Mouse (Mus musculus): Measurements from ENCODE around the gene Kcnj11. TPM values are rescaled to one million over a fixed set of nuclear protein-coding genes. Genes with fewer than 3 reads are reported as not detected.

Gene Kcnj11
- polyA plus RNA-seq (2016; fragmentation: Nextera tagmentation; extraction: Ambion mirVana): 0.64 and 0.79 TPM in 2 replicates

- Histone ChIP-seq H3K36me3 (no peaks in the 10 kb centered on the region), H3K27me3 (replicated peaks) (peaks cover 20% of the 10 kb centered on the region), H3K4me2 (replicated peaks) (peak within 1 kb of the TSS; percentile 89), H3K27ac (no peak within 1 kb of the TSS), H3K4me3 (peak within 1 kb of the TSS; percentile 59), H3K4me1 (no peaks in the 10 kb centered on the region), H3K9me3 (no peaks in the 10 kb centered on the region), H3K9ac (peak within 1 kb of the TSS; percentile 76)
- WGBS: 0% methylated on average over 34 of the region's 34 CpGs
- peak; percentile 85 for ATAC-seq (ENCODE audit: low FRiP score, low read depth)
Measured at GRCm38 (mm10) chr7:46100563-46100962, at the start of gene Kcnj11. Gene Kcnj11 (minus strand): TSS chr7:46100764.

DNA sequence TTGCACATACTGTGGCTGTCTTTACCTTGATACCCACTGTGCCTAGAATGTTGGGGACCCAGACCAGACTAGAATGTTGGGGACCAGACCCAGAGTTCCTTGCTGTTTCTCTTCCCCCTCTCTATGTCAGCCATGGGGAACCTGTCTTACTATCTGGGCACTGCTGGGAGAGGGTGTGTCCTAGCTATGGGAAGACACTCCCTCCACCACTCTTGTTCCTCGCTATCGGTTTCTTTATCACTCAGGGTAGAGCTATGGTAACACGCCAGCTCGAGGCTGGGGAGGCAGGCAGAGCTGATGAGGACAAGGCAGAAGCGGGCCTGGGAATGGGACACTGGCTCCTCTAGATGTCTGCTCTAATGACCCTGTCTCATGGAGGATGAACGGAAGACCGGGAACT lies 46.9 kb upstream of the Kcnj11 start:
- no peaks in the 10 kb centered on the region for H3K9me3 ChIP-seq
- ATAC-seq (ENCODE audit: low FRiP score, low read depth): no peak

DNA sequence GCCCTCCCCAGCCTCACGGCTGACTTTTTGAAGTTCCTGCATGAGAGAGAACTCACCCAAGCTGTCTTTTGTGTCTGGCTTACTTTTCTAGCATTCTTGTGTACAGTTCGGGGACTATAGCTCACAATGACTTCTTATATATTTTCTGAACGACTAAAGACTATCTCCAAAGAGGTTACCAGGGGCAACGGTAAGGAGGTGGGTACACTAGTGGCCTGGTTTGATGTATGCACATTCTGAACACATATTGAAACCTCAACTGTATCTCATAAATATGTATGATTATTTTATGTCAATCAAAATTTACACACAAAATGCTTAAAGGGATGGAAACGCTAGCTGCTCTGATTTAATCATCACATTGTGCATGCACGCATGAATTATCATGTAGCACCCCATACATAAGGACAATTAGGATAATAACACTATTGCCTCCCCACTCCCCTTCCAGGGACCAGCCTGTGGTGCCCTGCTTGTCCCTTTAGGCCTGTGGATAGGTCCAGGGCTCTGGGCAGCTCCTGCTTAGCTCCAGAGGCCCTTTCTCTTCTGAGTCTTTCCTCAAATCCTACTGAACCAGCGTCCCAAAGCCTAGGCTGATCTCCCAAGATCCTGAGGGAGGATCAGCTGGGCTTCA lies 46.2 kb upstream of the Kcnj11 start:
- H3K36me3 ChIP-seq: no peaks in the 10 kb centered on the region
- 78% methylated on average over 7 of the region's 7 CpGs for WGBS
- H3K4me1 ChIP-seq: peaks cover 6% of the 10 kb centered on the region; the same call in 1 of the 2 replicates
- H3K27ac ChIP-seq: no peak overlapping the region
- no peak overlapping the region for H3K4me3 ChIP-seq
- H3K27me3 ChIP-seq (replicated peaks): 0 out of 2 replicates have a peak, but pooled peaks cover 3% of the 10 kb centered on the region
- no peak overlapping the region for H3K9ac ChIP-seq
- no peak overlapping the region for H3K4me2 ChIP-seq (replicated peaks)
- no peak for ATAC-seq (ENCODE audit: low FRiP score, low read depth)
- no peaks in the 10 kb centered on the region for H3K9me3 ChIP-seq

More for the DNA sequence above, 46.9 kb upstream of the Kcnj11 start:
- no peak overlapping the region for H3K9ac ChIP-seq
- peaks cover 6% of the 10 kb centered on the region; the same call in 1 of the 2 replicates for H3K4me1 ChIP-seq
- 0 out of 2 replicates have a peak, but pooled peaks cover 3% of the 10 kb centered on the region for H3K27me3 ChIP-seq (replicated peaks)
- no peak overlapping the region for H3K27ac ChIP-seq
- no peak overlapping the region for H3K4me3 ChIP-seq
- 89% methylated on average over 7 of the region's 7 CpGs for WGBS
- no peak overlapping the region for H3K4me2 ChIP-seq (replicated peaks)
- H3K36me3 ChIP-seq: no peaks in the 10 kb centered on the region

- no peak overlapping the region for H3K27ac ChIP-seq
- H3K36me3 ChIP-seq: no peaks in the 10 kb centered on the region
- no peak overlapping the region for H3K9ac ChIP-seq
- no peak for ATAC-seq (ENCODE audit: low FRiP score, low read depth)
- H3K4me2 ChIP-seq (replicated peaks): no peak overlapping the region
- no peaks in the 10 kb centered on the region for H3K9me3 ChIP-seq
- H3K4me3 ChIP-seq: no peak overlapping the region
- H3K27me3 ChIP-seq (replicated peaks): no peaks in the 10 kb centered on the region
- WGBS: 76% methylated on average over 8 of the region's 8 CpGs
- peaks cover 6% of the 10 kb centered on the region; the same call in 1 of the 2 replicates for H3K4me1 ChIP-seq
Measured at GRCm38 (mm10) chr7:46144061-46144460, 43.5 kb upstream of the Kcnj11 start.

GRCm38 (mm10) chr7:46138329-46138930 lies 37.9 kb upstream of the Kcnj11 start:
- 25% methylated on average over 7 of the region's 7 CpGs for WGBS
- H3K9ac ChIP-seq: no peak overlapping the region
- ATAC-seq (ENCODE audit: low FRiP score, low read depth): peak; percentile 53; the same call in 1 of the 2 replicates
- H3K27me3 ChIP-seq (replicated peaks): no peaks in the 10 kb centered on the region
- H3K9me3 ChIP-seq: no peaks in the 10 kb centered on the region
- H3K4me3 ChIP-seq: no peak overlapping the region
- H3K27ac ChIP-seq: no peak overlapping the region
- H3K4me2 ChIP-seq (replicated peaks): no peak overlapping the region; the same call in 1 of the 2 replicates
- no peaks in the 10 kb centered on the region for H3K36me3 ChIP-seq
- peaks cover 10% of the 10 kb centered on the region for H3K4me1 ChIP-seq

DNA sequence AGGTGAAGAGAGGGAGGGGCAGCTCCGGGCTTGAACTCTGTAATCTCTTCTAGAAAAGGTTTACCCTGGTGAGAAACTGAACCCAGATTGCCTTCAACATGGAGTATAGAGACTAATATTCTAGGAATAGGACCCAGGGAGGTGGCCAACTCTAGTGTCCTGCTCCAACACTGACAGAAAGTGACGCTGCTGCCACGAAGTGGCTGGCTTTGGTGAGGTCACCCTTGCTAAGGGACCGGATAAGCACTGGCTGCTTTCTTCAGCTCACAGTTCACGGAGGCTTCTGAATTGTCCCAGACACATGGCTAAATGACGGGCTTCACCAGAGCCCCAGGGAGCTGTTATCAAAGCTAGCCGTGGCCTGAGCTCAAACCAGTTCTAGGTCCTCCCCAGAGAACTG lies 33.3 kb upstream of the Kcnj11 start:
- H3K27ac ChIP-seq: no peak overlapping the region

GRCm38 (mm10) chr7:46132229-46132628 lies 31.7 kb upstream of the Kcnj11 start:
- H3K4me2 ChIP-seq (replicated peaks): no peak overlapping the region
- no peak overlapping the region for H3K9ac ChIP-seq
- no peaks in the 10 kb centered on the region for H3K27me3 ChIP-seq (replicated peaks)
- H3K4me3 ChIP-seq: no peak overlapping the region
- peaks cover 8% of the 10 kb centered on the region for H3K4me1 ChIP-seq
- no peaks in the 10 kb centered on the region for H3K9me3 ChIP-seq
- no peak overlapping the region for H3K27ac ChIP-seq
- H3K36me3 ChIP-seq: no peaks in the 10 kb centered on the region
- no peak for ATAC-seq (ENCODE audit: low FRiP score, low read depth)
- whole genome bisulfite sequencing: 89% methylated on average over 12 of the region's 12 CpGs

More for the DNA sequence above, 33.3 kb upstream of the Kcnj11 start:
- no peak overlapping the region for H3K4me2 ChIP-seq (replicated peaks)
- H3K4me1 ChIP-seq: peaks cover 15% of the 10 kb centered on the region
- H3K27me3 ChIP-seq (replicated peaks): no peaks in the 10 kb centered on the region
- WGBS: 29% methylated on average over 7 of the region's 7 CpGs
- no peak overlapping the region for H3K9ac ChIP-seq
- ATAC-seq (ENCODE audit: low FRiP score, low read depth): no peak
- no peak overlapping the region for H3K4me3 ChIP-seq
- no peaks in the 10 kb centered on the region for H3K9me3 ChIP-seq
- no peaks in the 10 kb centered on the region for H3K36me3 ChIP-seq

DNA sequence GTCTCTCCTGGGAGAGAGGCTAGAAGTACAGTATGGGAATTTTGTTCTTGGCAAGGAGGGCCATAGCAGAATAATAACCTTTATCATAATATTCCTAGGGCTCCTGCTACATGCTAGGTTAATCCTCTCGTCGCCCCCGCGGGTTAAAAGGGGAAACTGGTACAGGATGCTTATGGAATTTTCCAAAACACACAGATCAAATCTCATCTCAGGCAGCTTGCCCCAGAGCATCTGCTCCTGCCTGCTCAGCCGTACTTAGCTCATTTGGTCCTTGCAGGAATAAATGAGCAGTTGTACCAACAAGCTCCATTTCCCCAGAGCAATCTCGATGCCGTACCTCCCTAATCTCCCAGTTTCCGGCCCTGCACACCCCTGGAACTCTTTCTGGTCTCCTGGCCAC lies 31.2 kb upstream of the Kcnj11 start:
- 73% methylated on average over 8 of the region's 8 CpGs for WGBS
- Histone ChIP-seq H3K9ac (no peak overlapping the region), H3K9me3 (no peaks in the 10 kb centered on the region), H3K4me2 (replicated peaks) (no peak overlapping the region), H3K4me1 (peaks cover 8% of the 10 kb centered on the region), H3K27ac (no peak overlapping the region), H3K27me3 (replicated peaks) (no peaks in the 10 kb centered on the region), H3K4me3 (no peak overlapping the region), H3K36me3 (no peaks in the 10 kb centered on the region)
- ATAC-seq (ENCODE audit: low FRiP score, low read depth): no peak

DNA sequence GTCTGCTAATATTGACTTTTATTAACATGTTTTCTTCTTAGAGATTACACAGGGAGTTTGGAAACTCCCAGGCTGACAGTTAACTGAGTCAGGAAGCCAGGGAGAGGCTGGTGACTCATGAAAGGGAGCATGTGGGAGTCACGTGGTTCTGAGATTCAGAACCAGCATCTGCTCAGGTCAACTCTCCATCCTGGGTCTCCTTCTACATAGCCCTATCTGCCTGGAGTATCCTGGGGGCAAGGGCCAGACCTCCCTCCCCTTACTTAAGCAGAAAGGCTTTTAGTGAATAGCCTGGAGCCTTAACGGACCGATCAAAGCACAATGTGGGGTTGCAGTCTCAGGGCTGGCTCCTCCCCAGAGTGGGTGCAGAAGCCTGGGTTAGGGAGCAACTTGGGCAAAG lies 30.7 kb upstream of the Kcnj11 start:
- no peak overlapping the region for H3K4me3 ChIP-seq
- H3K27me3 ChIP-seq (replicated peaks): no peaks in the 10 kb centered on the region
- ATAC-seq (ENCODE audit: low FRiP score, low read depth): no peak
- no peaks in the 10 kb centered on the region for H3K36me3 ChIP-seq
- no peak overlapping the region for H3K4me2 ChIP-seq (replicated peaks)
- 24% methylated on average over 3 of the region's 3 CpGs for WGBS
- H3K9ac ChIP-seq: 0 out of 2 replicates have a peak overlapping the region, but pooled peaks have one; percentile 26
- no peaks in the 10 kb centered on the region for H3K9me3 ChIP-seq
- peaks cover 8% of the 10 kb centered on the region for H3K4me1 ChIP-seq
- H3K27ac ChIP-seq: no peak overlapping the region

GRCm38 (mm10) chr7:46130723-46131122 lies 30.2 kb upstream of the Kcnj11 start:
- H3K27me3 ChIP-seq (replicated peaks): no peaks in the 10 kb centered on the region
- no peak overlapping the region for H3K4me2 ChIP-seq (replicated peaks)
- no peak for ATAC-seq (ENCODE audit: low FRiP score, low read depth)
- no peaks in the 10 kb centered on the region for H3K36me3 ChIP-seq
- peaks cover 8% of the 10 kb centered on the region for H3K4me1 ChIP-seq
- H3K4me3 ChIP-seq: no peak overlapping the region
- WGBS: 69% methylated on average over 7 of the region's 7 CpGs
- no peak overlapping the region for H3K9ac ChIP-seq
- no peak overlapping the region for H3K27ac ChIP-seq
- no peaks in the 10 kb centered on the region for H3K9me3 ChIP-seq

DNA sequence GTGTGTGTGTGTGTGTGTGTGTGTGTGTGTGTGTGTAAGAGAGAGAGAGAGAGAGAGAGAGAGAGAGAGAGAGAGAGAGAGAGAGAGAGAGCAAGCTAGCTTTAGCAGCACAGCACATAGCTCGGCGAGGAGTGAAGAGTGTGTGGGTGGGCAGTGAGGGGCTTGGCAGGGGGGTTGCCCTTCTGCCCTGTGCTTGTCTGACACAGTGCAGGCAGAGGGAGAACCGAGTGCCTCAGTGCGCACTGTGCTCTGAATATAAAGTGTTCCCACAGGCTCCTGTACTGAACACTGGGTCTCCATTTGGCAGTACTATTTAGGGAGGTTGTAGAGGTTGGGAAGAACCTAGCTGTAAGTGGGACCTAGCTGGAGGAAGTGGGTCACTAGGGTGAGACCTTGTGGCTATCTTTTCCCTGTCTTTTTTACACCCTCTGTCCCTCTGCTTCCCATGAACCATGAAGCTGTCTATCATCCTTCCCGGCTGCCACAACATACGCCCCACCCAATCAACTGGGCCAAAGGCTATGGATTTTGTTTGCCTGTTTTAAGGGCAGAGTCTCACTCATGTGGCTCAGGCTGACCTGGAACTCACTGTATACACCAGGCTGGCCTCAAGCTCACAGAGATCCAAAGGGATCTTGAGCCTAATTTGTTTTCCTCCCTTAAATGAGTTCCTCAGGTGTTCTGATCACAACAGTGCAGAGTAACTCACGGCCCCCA lies 29.1 kb upstream of the Kcnj11 start:
- WGBS: 48% methylated on average over 7 of the region's 7 CpGs

GRCm38 (mm10) chr7:46128196-46128595 lies 27.6 kb upstream of the Kcnj11 start:
- no peak overlapping the region for H3K9ac ChIP-seq
- H3K4me3 ChIP-seq: no peak overlapping the region
- 24% methylated on average over 7 of the region's 7 CpGs for WGBS
- H3K4me1 ChIP-seq: peaks cover 5% of the 10 kb centered on the region; the same call in 1 of the 2 replicates
- no peak overlapping the region for H3K27ac ChIP-seq
- no peaks in the 10 kb centered on the region for H3K9me3 ChIP-seq
- H3K27me3 ChIP-seq (replicated peaks): no peaks in the 10 kb centered on the region
- H3K4me2 ChIP-seq (replicated peaks): no peak overlapping the region
- no peaks in the 10 kb centered on the region for H3K36me3 ChIP-seq
- ATAC-seq (ENCODE audit: low FRiP score, low read depth): peak; percentile 73

More for the DNA sequence above, 29.1 kb upstream of the Kcnj11 start:
- no peak for ATAC-seq (ENCODE audit: low FRiP score, low read depth)
- Histone ChIP-seq H3K27me3 (replicated peaks) (no peaks in the 10 kb centered on the region), H3K9ac (no peak overlapping the region), H3K4me1 (peaks cover 8% of the 10 kb centered on the region), H3K9me3 (no peaks in the 10 kb centered on the region), H3K36me3 (no peaks in the 10 kb centered on the region), H3K27ac (no peak overlapping the region), H3K4me3 (no peak overlapping the region), H3K4me2 (replicated peaks) (no peak overlapping the region)
